Mouse (Mus musculus) limb, embryonic 11.5 days (tissue): ENCODE measurements around the gene Pdcd4. TPM values are rescaled to one million over a fixed set of nuclear protein-coding genes. Genes with fewer than 3 reads are reported as not detected.

ENCODE experiments used
- ATAC-seq: fragments of 200-750 bp; cut with Nextera tagmentation; 2 replicates; pipeline ENCODE4 v1.8.0; 2017; ENCODE audit warnings: low read depth; ENCODE audit not compliant: insufficient number of reproducible peaks, low FRiP score, low TSS enrichment
- DNase-seq: peaks from one replicate; pipeline ENCODE4 v3.0.0-alpha.2; 2015; ENCODE audit warnings: low spot score
- H3K27ac ChIP-seq: fragments of 300-500 bp; sonication (generic); replicated peaks from 2 replicates; pipeline ENCODE4 v1.5.1; 2014; ENCODE audit warnings: low read depth, mild to moderate bottlenecking, low read length
- H3K27me3 ChIP-seq: fragments of 300-500 bp; sonication (generic); 2 replicates; pipeline ENCODE4 v1.6.1; 2014; ENCODE audit warnings: mild to moderate bottlenecking, low read length, mixed read lengths; ENCODE audit not compliant: control insufficient read depth, insufficient read depth
- H3K36me3 ChIP-seq: fragments of 300-500 bp; sonication (generic); 2 replicates; pipeline ENCODE4 v1.6.1; 2014; ENCODE audit warnings: mild to moderate bottlenecking, low read length, moderate library complexity, mixed read lengths; ENCODE audit not compliant: control insufficient read depth, insufficient read depth
- H3K4me1 ChIP-seq: fragments of 300-500 bp; sonication (generic); 2 replicates; pipeline ENCODE4 v1.6.1; 2014; ENCODE audit warnings: low read length, mixed read lengths; ENCODE audit not compliant: control insufficient read depth, insufficient read depth
- H3K4me2 ChIP-seq: fragments of 300-500 bp; sonication (generic); 2 replicates; pipeline ENCODE4 v1.6.1; 2014; ENCODE audit warnings: low read depth, mild to moderate bottlenecking, moderate library complexity; ENCODE audit not compliant: severe bottlenecking
- H3K4me3 ChIP-seq: fragments of 300-500 bp; sonication (generic); 2 replicates; pipeline ENCODE4 v1.5.1; 2014; ENCODE audit warnings: low read depth, low read length
- H3K9ac ChIP-seq: fragments of 300-500 bp; sonication (generic); 2 replicates; pipeline ENCODE4 v1.6.1; 2014; ENCODE audit warnings: mild to moderate bottlenecking, low read length
- H3K9me3 ChIP-seq: fragments of 300-500 bp; sonication (generic); 2 replicates; pipeline ENCODE4 v1.6.1; 2016; ENCODE audit warnings: low read length; ENCODE audit not compliant: control insufficient read depth
- WGBS: fragments of 180-500 bp; shearing (Covaris S2); extraction: QIAGEN DNeasy Blood & Tissue Kit; methylation state at CpG from one replicate; pipeline ENCODE4 v1.1.7; 2014; 5-methylcytosine and 5-hydroxymethylcytosine counted together
- polyA plus RNA-seq: library from polyadenylated mRNA; unstranded; fragments of >200 nt; fragmentation: Nextera tagmentation; extraction: Ambion mirVana; gene quantifications from 2 replicates; pipeline ENCODE4 v1.2.1, GENCODE M21; 2014

The Pdcd4 gene
- polyA plus RNA-seq, result 75.5 and 80.7 TPM in 2 replicates

DNA sequence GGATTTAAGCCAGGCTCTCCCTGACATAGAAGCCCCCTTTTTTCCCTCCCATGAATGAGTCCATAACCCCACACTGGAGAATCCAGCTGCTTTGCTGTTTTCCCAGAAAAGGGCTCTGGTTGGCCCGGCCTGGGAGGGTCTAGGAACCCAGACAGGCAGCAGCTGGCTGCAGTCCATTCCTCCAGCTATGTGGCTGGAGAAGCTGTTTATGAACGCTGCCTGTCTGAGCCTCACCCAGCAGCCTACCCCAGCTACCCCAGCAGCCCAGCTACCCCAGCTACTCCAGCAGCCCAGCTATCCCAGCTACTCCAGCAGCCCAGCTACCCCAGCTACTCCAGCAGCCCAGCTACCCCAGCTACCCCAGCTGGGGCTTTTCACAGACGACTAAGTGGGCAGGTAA lies at the start of gene Pdcd4:
Pdcd4 (plus strand) TSS at position 171 of the 400 bp plus-strand sequence.
- Histone ChIP-seq H3K27me3 (no peaks in the 10 kb centered on the region), H3K27ac (peak within 1 kb of the TSS; percentile 10; the same call in 1 of the 2 replicates), H3K4me1 (peaks cover 24% of the 10 kb centered on the region), H3K9me3 (no peaks in the 10 kb centered on the region), H3K36me3 (no peaks in the 10 kb centered on the region), H3K4me3 (no peak within 1 kb of the TSS), H3K9ac (no peak within 1 kb of the TSS), H3K4me2 (no peak within 1 kb of the TSS)
- ATAC-seq, result no peak
- WGBS, result 37% methylated on average over 3 of the region's 3 CpGs
- DNase-seq, result no peak

DNA sequence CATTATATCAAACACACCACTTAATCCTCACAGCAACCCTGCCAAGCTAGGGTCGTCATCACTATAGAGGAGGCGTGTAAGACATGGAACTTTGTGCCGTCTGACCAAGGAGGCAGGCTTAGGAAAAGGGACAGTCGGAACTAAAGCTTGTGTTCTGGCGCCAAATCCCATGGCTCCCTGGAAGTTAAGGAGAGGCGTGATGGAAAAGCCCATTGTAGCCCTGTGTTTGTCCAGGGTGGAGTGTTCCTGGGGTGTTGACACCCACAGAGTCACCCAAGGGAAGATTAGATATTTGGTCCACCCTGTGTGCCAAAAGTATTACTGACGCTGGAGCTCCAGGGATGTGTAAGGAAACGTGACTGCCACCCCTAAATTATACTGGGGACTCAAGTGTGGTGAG lies 48.1 kb upstream of the Pdcd4 start:
- Histone ChIP-seq H3K4me3 (no peak overlapping the region), H3K9ac (no peak overlapping the region), H3K4me1 (0 out of 2 replicates have a peak, but pooled peaks cover 3% of the 10 kb centered on the region), H3K27me3 (no peaks in the 10 kb centered on the region), H3K27ac (no peak overlapping the region), H3K9me3 (no peaks in the 10 kb centered on the region), H3K36me3 (no peaks in the 10 kb centered on the region), H3K4me2 (no peak overlapping the region)
- WGBS, result 92% methylated on average over 8 of the region's 8 CpGs
- DNase-seq (no peak), ATAC-seq (no peak)

DNA sequence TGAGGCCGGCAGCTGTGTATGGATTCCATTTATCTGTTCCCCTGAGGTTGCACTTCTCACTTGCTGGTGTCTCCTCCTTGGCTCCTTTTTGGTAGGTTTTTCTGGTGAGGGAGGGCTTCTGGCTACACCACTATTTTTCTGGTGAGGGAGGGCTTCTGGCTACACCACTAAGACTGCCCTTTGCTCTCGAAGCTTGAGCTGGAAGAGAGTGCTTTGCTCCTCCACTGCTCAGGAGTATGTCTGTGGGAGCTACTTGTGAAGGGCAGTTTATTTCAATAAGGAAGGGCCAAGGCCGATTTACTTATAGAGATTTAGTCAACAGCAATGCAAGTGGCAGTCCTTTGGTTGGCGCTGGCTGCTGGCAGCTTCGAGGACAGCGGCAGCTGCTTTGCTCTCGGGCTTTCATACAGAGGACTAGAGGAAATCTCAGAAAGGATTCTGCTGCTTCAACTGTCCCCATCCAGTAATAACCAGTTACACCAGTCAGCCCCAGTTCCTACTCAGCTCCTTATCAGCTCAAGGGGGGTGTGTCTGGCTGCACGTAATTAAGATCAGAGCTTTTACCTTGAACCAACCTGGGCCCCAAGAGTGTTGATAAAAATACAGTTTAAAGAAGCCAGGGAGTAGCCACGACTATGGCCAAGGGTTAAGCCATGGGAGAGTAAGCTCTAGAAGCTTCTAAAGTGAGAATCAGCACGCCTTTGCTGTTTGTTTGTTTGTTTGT lies 43.6 kb upstream of the Pdcd4 start:
- ATAC-seq, result no peak
- H3K4me3 ChIP-seq, result no peak overlapping the region
- H3K4me2 ChIP-seq, result no peak overlapping the region
- no peak for DNase-seq
- no peaks in the 10 kb centered on the region for H3K9me3 ChIP-seq
- H3K9ac ChIP-seq, result no peak overlapping the region
- H3K27ac ChIP-seq, result no peak overlapping the region
- 85% methylated on average over 10 of the region's 10 CpGs for WGBS
- H3K27me3 ChIP-seq, result no peaks in the 10 kb centered on the region
- H3K36me3 ChIP-seq, result no peaks in the 10 kb centered on the region
- H3K4me1 ChIP-seq, result peaks cover 19% of the 10 kb centered on the region

DNA sequence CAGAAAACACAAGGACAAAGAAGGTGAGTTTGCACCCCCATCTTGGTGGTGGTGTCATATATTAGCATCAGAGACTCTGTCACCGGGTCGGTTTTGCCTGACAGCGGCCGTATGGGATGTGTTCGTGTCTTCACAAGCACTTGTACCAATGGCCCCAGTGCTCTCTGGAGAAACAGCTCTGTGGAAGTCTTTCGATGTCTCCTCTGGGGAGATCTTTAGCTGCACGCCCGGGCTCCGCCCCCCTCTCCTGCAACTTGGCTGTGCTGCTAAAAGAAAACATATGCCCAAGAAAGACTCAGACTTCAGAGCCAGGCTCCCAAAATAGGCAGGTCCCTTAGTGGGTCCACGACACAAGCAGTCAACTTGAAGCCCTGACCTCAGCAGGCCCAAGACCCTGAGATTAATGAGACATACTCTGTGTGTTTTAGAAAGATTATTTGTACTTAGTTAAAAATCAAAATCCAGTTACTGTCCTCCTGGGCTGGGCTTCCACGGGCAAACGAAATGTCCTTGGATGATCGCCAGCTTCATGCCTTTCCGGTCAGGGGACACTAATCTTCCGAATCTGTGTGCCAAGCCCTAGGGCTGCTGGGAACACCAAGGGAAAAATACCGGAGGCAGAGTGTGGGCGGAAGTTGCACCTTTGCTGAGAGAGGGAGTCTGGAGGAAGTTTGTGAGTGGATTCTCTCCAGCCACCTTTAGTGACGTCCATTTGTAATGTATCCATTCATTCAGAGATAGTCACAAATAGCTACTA lies 41.7 kb upstream of the Pdcd4 start:
- Histone ChIP-seq H3K4me2 (no peak overlapping the region), H3K4me3 (no peak overlapping the region), H3K27me3 (no peaks in the 10 kb centered on the region), H3K36me3 (no peaks in the 10 kb centered on the region), H3K9ac (no peak overlapping the region), H3K4me1 (peaks cover 21% of the 10 kb centered on the region), H3K27ac (peak overlapping the region; percentile 3; the same call in 1 of the 2 replicates), H3K9me3 (no peaks in the 10 kb centered on the region)
- 41% methylated on average over 18 of the region's 18 CpGs for WGBS
- DNase-seq (peak; percentile 73), ATAC-seq (0 out of 2 replicates have a peak, but pooled peaks have one; percentile 50)

DNA sequence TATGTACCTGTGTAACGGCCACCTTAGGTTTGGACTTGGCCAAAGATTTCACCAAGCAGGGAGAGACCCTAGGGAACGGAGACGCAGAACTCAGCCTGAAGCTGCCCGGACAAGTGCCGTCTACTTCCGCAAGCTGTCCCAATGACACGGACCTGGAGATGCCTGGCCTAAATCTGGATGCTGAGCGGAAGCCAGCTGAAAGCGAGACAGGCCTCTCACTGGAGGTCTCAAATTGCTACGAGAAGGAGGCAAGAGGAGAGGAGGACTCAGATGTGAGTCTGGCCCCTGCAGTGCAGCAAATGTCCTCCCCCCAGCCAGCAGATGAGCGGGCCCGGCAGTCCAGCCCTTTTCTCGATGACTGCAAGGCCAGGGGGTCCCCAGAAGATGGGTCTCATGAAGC lies 40.7 kb upstream of the Pdcd4 start:
- ATAC-seq (no peak), DNase-seq (no peak)
- Histone ChIP-seq H3K4me2 (no peak overlapping the region), H3K36me3 (no peaks in the 10 kb centered on the region), H3K27me3 (no peaks in the 10 kb centered on the region), H3K27ac (no peak overlapping the region), H3K4me3 (no peak overlapping the region), H3K4me1 (peaks cover 21% of the 10 kb centered on the region), H3K9me3 (no peaks in the 10 kb centered on the region), H3K9ac (no peak overlapping the region)
- 83% methylated on average over 13 of the region's 13 CpGs for WGBS

DNA sequence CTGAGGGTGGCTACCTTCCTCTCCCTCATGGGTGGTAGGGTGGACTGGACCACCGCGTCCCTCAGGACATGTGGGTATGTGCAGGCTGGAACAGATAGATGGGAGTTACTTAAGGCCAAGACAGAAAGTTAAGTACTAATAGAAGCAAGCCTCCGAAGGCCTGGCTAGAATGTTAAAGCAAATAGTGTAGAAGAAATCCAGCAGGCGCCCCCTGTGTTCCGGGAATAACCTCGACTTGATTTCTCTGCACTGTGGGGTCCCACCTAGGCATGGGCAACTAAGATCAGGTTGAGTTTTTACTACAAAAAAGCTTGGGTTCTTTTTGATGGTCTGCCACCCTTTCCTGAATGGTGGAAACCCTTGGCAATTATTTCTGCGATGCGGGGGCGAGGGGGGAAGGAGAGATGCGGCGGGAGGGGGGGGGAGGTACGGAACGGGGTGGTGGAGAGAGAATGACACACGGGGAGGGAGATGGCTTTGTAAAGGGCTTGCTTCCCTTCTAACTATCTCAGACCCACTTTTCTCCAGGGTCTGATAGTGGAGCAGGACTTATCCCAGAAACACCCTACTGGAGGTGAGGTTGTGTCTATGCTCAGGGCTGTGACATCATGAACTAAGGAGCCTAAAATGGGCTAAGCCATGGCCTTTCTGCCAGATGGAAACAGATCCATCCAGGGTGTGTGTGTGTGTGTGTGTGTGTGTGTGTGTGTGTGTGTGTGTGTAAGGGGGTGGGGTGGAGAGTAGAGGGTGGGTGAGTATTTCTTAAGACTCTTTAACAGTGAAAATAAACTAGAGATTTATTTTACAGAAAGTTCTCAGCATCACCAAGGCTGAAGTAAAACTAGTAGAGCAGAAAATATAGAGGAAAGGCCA lies 40.0 kb upstream of the Pdcd4 start:
- DNase-seq, result no peak
- 0 out of 2 replicates have a peak overlapping the region, but pooled peaks have one; percentile 10 for H3K27ac ChIP-seq
- 85% methylated on average over 14 of the region's 14 CpGs for WGBS
- ATAC-seq, result no peak
- H3K4me2 ChIP-seq, result no peak overlapping the region
- no peak overlapping the region for H3K9ac ChIP-seq
- no peaks in the 10 kb centered on the region for H3K27me3 ChIP-seq
- no peaks in the 10 kb centered on the region for H3K9me3 ChIP-seq
- H3K4me3 ChIP-seq, result no peak overlapping the region
- peaks cover 21% of the 10 kb centered on the region for H3K4me1 ChIP-seq
- H3K36me3 ChIP-seq, result no peaks in the 10 kb centered on the region

DNA sequence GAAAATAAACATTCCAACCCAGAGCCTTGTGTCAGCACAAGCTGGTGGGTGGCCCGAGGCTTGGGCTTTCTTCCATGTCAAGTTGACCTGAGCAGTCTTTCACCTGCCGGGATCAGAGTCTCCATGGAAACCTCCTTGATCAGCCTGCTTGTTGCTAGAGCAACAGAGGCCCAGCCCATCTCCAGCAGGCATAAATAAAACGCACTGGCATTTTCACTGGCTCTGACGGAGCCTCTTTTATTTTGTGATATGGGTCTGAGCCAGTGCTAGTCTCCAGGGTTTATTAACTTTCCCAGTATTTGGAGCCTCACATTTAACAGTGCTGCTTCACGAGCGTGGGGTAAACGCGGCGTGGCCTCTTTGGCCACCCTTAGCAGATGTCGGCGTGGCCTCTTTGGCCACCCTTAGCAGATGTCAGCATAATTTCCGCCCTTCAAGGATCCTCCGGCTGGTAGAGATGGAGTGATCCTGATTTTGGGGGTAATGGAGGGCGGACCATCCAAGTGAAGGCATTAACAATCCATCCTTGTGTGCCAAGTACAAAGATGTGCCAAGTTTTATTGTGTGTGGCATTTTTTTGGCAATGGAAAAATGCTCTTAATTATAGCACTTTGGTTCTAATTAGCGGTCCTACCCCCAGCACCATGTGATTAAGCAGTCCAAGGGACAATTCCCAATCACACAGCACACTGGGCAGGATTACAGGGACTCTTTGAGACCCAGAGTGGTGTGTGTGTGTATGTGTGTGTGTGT lies 39.2 kb upstream of the Pdcd4 start:
- Histone ChIP-seq H3K36me3 (no peaks in the 10 kb centered on the region), H3K4me3 (no peak overlapping the region), H3K27ac (0 out of 2 replicates have a peak overlapping the region, but pooled peaks have one; percentile 10), H3K4me1 (peaks cover 21% of the 10 kb centered on the region), H3K9me3 (no peaks in the 10 kb centered on the region), H3K27me3 (no peaks in the 10 kb centered on the region), H3K9ac (no peak overlapping the region), H3K4me2 (0 out of 2 replicates have a peak overlapping the region, but pooled peaks have one; percentile 8)
- WGBS, result 45% methylated on average over 15 of the region's 15 CpGs
- ATAC-seq, result peak; percentile 48; the same call in 1 of the 2 replicates
- peak; percentile 57 for DNase-seq
